Mouse (Mus musculus) monocyte, adult 5-6 weeks (primary cell): ENCODE data around the gene Nudcd3. TPM values are rescaled to one million over a fixed set of nuclear protein-coding genes. Genes with fewer than 3 reads are reported as not detected.

Source experiments
- ATAC-seq: fragments of 153-309, 156-312 bp; replicated peaks from 2 replicates; pipeline ENCODE4 v1.8.0; 2017; ENCODE audit warnings: mild to moderate bottlenecking; ENCODE audit not compliant: low TSS enrichment, insufficient number of reproducible peaks, severe bottlenecking, poor library complexity, low FRiP score
- total RNA-seq: library from RNA; stranded (forward); fragments of 200-1000, 200-491, 200-594 nt; gene quantifications from 3 replicates; pipeline ENCODE4 v1.2.3, GENCODE M21; 2017

The Nudcd3 gene
- total RNA-seq, 1 experiment from 2014 or later: 29.7 TPM

- ATAC-seq: no peak
Observed at GRCm38 (mm10) chr11:6180811-6181399, 19.3 kb downstream of the Nudcd3 start.

GRCm38 (mm10) chr11:6179194-6179593 lies 21.0 kb downstream of the Nudcd3 start:
- no peak for ATAC-seq

GRCm38 (mm10) chr11:6178673-6179166 lies 21.5 kb downstream of the Nudcd3 start:
- ATAC-seq: no peak

GRCm38 (mm10) chr11:6177781-6178420 lies 22.3 kb downstream of the Nudcd3 start:
- no peak for ATAC-seq

GRCm38 (mm10) chr11:6175506-6175905 lies 24.7 kb downstream of the Nudcd3 start:
- ATAC-seq: no peak

- no peak for ATAC-seq
Observed at GRCm38 (mm10) chr11:6174719-6175118, 25.5 kb downstream of the Nudcd3 start.

GRCm38 (mm10) chr11:6169041-6169663 lies 31.1 kb downstream of the Nudcd3 start:
- no peak for ATAC-seq

GRCm38 (mm10) chr11:6166351-6166750 lies 33.9 kb downstream of the Nudcd3 start:
- no peak for ATAC-seq

GRCm38 (mm10) chr11:6165391-6166081 lies 34.7 kb downstream of the Nudcd3 start:
- ATAC-seq: no peak

GRCm38 (mm10) chr11:6164781-6165180 lies 35.4 kb downstream of the Nudcd3 start:
- ATAC-seq: no peak

- no peak for ATAC-seq
Observed at GRCm38 (mm10) chr11:6163706-6164105, 36.5 kb downstream of the Nudcd3 start.

- no peak for ATAC-seq
Observed at GRCm38 (mm10) chr11:6163062-6163461, 37.2 kb downstream of the Nudcd3 start.

GRCm38 (mm10) chr11:6161549-6161948 lies 38.7 kb downstream of the Nudcd3 start:
- ATAC-seq: no peak

GRCm38 (mm10) chr11:6160663-6161271 lies 39.4 kb downstream of the Nudcd3 start:
- no peak for ATAC-seq

GRCm38 (mm10) chr11:6159704-6160275 lies 40.4 kb downstream of the Nudcd3 start:
- no peak for ATAC-seq

- no peak for ATAC-seq
Observed at GRCm38 (mm10) chr11:6158515-6158914, 41.7 kb downstream of the Nudcd3 start.

- no peak for ATAC-seq
Observed at GRCm38 (mm10) chr11:6157119-6157518, 43.1 kb downstream of the Nudcd3 start.

- no peak for ATAC-seq
Observed at GRCm38 (mm10) chr11:6156651-6157050, 43.6 kb downstream of the Nudcd3 start.

- ATAC-seq: no peak
Observed at GRCm38 (mm10) chr11:6154211-6154701, 46.0 kb downstream of the Nudcd3 start.
